Mouse (Mus musculus): ENCODE results near the gene Tmtc2.
A peak's percentile ranks its signal among the peaks of the same experiment; 100 is the strongest.

Tmtc2 gene

GRCm38 (mm10) chr10:105573908-105574694 lies at the start of gene Tmtc2:
Tmtc2 (minus strand) TSS chr10:105574451.
- peak; percentile 86 for DNase-seq (ENCODE audit: low read depth, low spot score)

GRCm38 (mm10) chr10:105612117-105612516 lies 37.9 kb upstream of the Tmtc2 start:
- DNase-seq (ENCODE audit: low read depth, low spot score) = no peak

GRCm38 (mm10) chr10:105598826-105599225 lies 24.6 kb upstream of the Tmtc2 start:
- DNase-seq (ENCODE audit: low read depth, low spot score) = no peak

- no peak for DNase-seq (ENCODE audit: low read depth, low spot score)
Observed at GRCm38 (mm10) chr10:105597226-105597625, 23.0 kb upstream of the Tmtc2 start.

GRCm38 (mm10) chr10:105595480-105596102 lies 21.3 kb upstream of the Tmtc2 start:
- DNase-seq (ENCODE audit: low read depth, low spot score) = no peak

GRCm38 (mm10) chr10:105588141-105588540 lies 13.9 kb upstream of the Tmtc2 start:
- DNase-seq (ENCODE audit: low read depth, low spot score) = no peak

- DNase-seq (ENCODE audit: low read depth, low spot score) = no peak
Observed at GRCm38 (mm10) chr10:105579318-105579717, 5.1 kb upstream of the Tmtc2 start.

GRCm38 (mm10) chr10:105578291-105578845 lies 4.1 kb upstream of the Tmtc2 start:
- no peak for DNase-seq (ENCODE audit: low read depth, low spot score)

- DNase-seq (ENCODE audit: low read depth, low spot score) = peak; percentile 81
Observed at GRCm38 (mm10) chr10:105574695-105575660, 727 bp upstream of the Tmtc2 start.

GRCm38 (mm10) chr10:105573306-105573907 lies 844 bp downstream of the Tmtc2 start:
- no peak for DNase-seq (ENCODE audit: low read depth, low spot score)

GRCm38 (mm10) chr10:105572829-105573228 lies 1.4 kb downstream of the Tmtc2 start:
- no peak for DNase-seq (ENCODE audit: low read depth, low spot score)

GRCm38 (mm10) chr10:105572301-105572700 lies 1.9 kb downstream of the Tmtc2 start:
- DNase-seq (ENCODE audit: low read depth, low spot score) = no peak

- no peak for DNase-seq (ENCODE audit: low read depth, low spot score)
Observed at GRCm38 (mm10) chr10:105571831-105572230, 2.4 kb downstream of the Tmtc2 start.

- no peak for DNase-seq (ENCODE audit: low read depth, low spot score)
Observed at GRCm38 (mm10) chr10:105571019-105571418, 3.2 kb downstream of the Tmtc2 start.

GRCm38 (mm10) chr10:105569573-105569972 lies 4.7 kb downstream of the Tmtc2 start:
- DNase-seq (ENCODE audit: low read depth, low spot score) = no peak

- no peak for DNase-seq (ENCODE audit: low read depth, low spot score)
Observed at GRCm38 (mm10) chr10:105567825-105568531, 6.3 kb downstream of the Tmtc2 start.

- DNase-seq (ENCODE audit: low read depth, low spot score) = no peak
Observed at GRCm38 (mm10) chr10:105561548-105561947, 12.7 kb downstream of the Tmtc2 start.

- no peak for DNase-seq (ENCODE audit: low read depth, low spot score)
Observed at GRCm38 (mm10) chr10:105557581-105557980, 16.7 kb downstream of the Tmtc2 start.

GRCm38 (mm10) chr10:105556890-105557572 lies 17.2 kb downstream of the Tmtc2 start:
- DNase-seq (ENCODE audit: low read depth, low spot score) = no peak

- DNase-seq (ENCODE audit: low read depth, low spot score) = no peak
Observed at GRCm38 (mm10) chr10:105554153-105554552, 20.1 kb downstream of the Tmtc2 start.

Data from brain, embryonic 18.5 days (tissue).